Mouse (Mus musculus): ENCODE measurements around the gene Usp6nl. TPM values are rescaled to one million over a fixed set of nuclear protein-coding genes. Genes with fewer than 3 reads are reported as not detected.

Gene Usp6nl
- polyA plus RNA-seq, 1 experiment, result 17.9 TPM

GRCm38 (mm10) chr2:6309373-6309821, 13.1 kb upstream of the Usp6nl start:
- TF ChIP-seq CTCF (IDR thresholded peaks at IDR 0.05; ENCODE audit: borderline replicate concordance, extremely low read depth, insufficient read depth, insufficient read length) (no peak), POLR2A (IDR thresholded peaks at IDR 0.05; ENCODE audit: borderline replicate concordance, extremely low read depth, insufficient read depth, insufficient read length, poor library complexity, severe bottlenecking) (no peak)
- no peak for DNase-seq (ENCODE audit: low read depth)

GRCm38 (mm10) chr2:6312764-6313163, 9.7 kb upstream of the Usp6nl start:
- TF ChIP-seq POLR2A (IDR thresholded peaks at IDR 0.05; ENCODE audit: borderline replicate concordance, extremely low read depth, insufficient read depth, insufficient read length, poor library complexity, severe bottlenecking), result no peak
- no peak for TF ChIP-seq CTCF (IDR thresholded peaks at IDR 0.05; ENCODE audit: borderline replicate concordance, extremely low read depth, insufficient read depth, insufficient read length)
- no peak for DNase-seq (ENCODE audit: low read depth)

GRCm38 (mm10) chr2:6313733-6314132, 8.7 kb upstream of the Usp6nl start:
- TF ChIP-seq POLR2A (IDR thresholded peaks at IDR 0.05; ENCODE audit: borderline replicate concordance, extremely low read depth, insufficient read depth, insufficient read length, poor library complexity, severe bottlenecking), result no peak
- TF ChIP-seq CTCF (IDR thresholded peaks at IDR 0.05; ENCODE audit: borderline replicate concordance, extremely low read depth, insufficient read depth, insufficient read length), result no peak
- DNase-seq (ENCODE audit: low read depth), result no peak

- TF ChIP-seq CTCF (IDR thresholded peaks at IDR 0.05; ENCODE audit: borderline replicate concordance, extremely low read depth, insufficient read depth, insufficient read length), result no peak
- no peak for TF ChIP-seq POLR2A (IDR thresholded peaks at IDR 0.05; ENCODE audit: borderline replicate concordance, extremely low read depth, insufficient read depth, insufficient read length, poor library complexity, severe bottlenecking)
Observed at GRCm38 (mm10) chr2:6320153-6320552, 2.3 kb upstream of the Usp6nl start.

GRCm38 (mm10) chr2:6321769-6322375, 595 bp upstream of the Usp6nl start:
- peak; percentile 48 for DNase-seq (ENCODE audit: low read depth)

More at GRCm38 (mm10) chr2:6320153-6320552, 2.3 kb upstream of the Usp6nl start:
- DNase-seq (ENCODE audit: low read depth), result no peak

GRCm38 (mm10) chr2:6322938-6323521, 563 bp downstream of the Usp6nl start:
- no peak for TF ChIP-seq CTCF (IDR thresholded peaks at IDR 0.05; ENCODE audit: borderline replicate concordance, extremely low read depth, insufficient read depth, insufficient read length)
- TF ChIP-seq POLR2A (IDR thresholded peaks at IDR 0.05; ENCODE audit: borderline replicate concordance, extremely low read depth, insufficient read depth, insufficient read length, poor library complexity, severe bottlenecking), result peak; percentile 41; the same call in 1 of the 2 replicates
- DNase-seq (ENCODE audit: low read depth), result peak; percentile 75

More at GRCm38 (mm10) chr2:6321769-6322375, 595 bp upstream of the Usp6nl start:
- TF ChIP-seq POLR2A (IDR thresholded peaks at IDR 0.05; ENCODE audit: borderline replicate concordance, extremely low read depth, insufficient read depth, insufficient read length, poor library complexity, severe bottlenecking), result no peak
- no peak for TF ChIP-seq CTCF (IDR thresholded peaks at IDR 0.05; ENCODE audit: borderline replicate concordance, extremely low read depth, insufficient read depth, insufficient read length)

GRCm38 (mm10) chr2:6325646-6326045, 3.2 kb downstream of the Usp6nl start:
- DNase-seq (ENCODE audit: low read depth), result no peak
- no peak for TF ChIP-seq CTCF (IDR thresholded peaks at IDR 0.05; ENCODE audit: borderline replicate concordance, extremely low read depth, insufficient read depth, insufficient read length)
- TF ChIP-seq POLR2A (IDR thresholded peaks at IDR 0.05; ENCODE audit: borderline replicate concordance, extremely low read depth, insufficient read depth, insufficient read length, poor library complexity, severe bottlenecking), result no peak

GRCm38 (mm10) chr2:6328927-6329326, 6.5 kb downstream of the Usp6nl start:
- TF ChIP-seq CTCF (IDR thresholded peaks at IDR 0.05; ENCODE audit: borderline replicate concordance, extremely low read depth, insufficient read depth, insufficient read length), result no peak
- TF ChIP-seq POLR2A (IDR thresholded peaks at IDR 0.05; ENCODE audit: borderline replicate concordance, extremely low read depth, insufficient read depth, insufficient read length, poor library complexity, severe bottlenecking), result no peak
- DNase-seq (ENCODE audit: low read depth), result no peak

GRCm38 (mm10) chr2:6330756-6331155, 8.3 kb downstream of the Usp6nl start:
- TF ChIP-seq CTCF (IDR thresholded peaks at IDR 0.05; ENCODE audit: borderline replicate concordance, extremely low read depth, insufficient read depth, insufficient read length) (no peak), POLR2A (IDR thresholded peaks at IDR 0.05; ENCODE audit: borderline replicate concordance, extremely low read depth, insufficient read depth, insufficient read length, poor library complexity, severe bottlenecking) (no peak)

GRCm38 (mm10) chr2:6331324-6332137, 9.1 kb downstream of the Usp6nl start:
- no peak for TF ChIP-seq CTCF (IDR thresholded peaks at IDR 0.05; ENCODE audit: borderline replicate concordance, extremely low read depth, insufficient read depth, insufficient read length)
- no peak for TF ChIP-seq POLR2A (IDR thresholded peaks at IDR 0.05; ENCODE audit: borderline replicate concordance, extremely low read depth, insufficient read depth, insufficient read length, poor library complexity, severe bottlenecking)
- DNase-seq (ENCODE audit: low read depth), result no peak

More at GRCm38 (mm10) chr2:6330756-6331155, 8.3 kb downstream of the Usp6nl start:
- no peak for DNase-seq (ENCODE audit: low read depth)

- DNase-seq (ENCODE audit: low read depth), result no peak
- TF ChIP-seq POLR2A (IDR thresholded peaks at IDR 0.05; ENCODE audit: borderline replicate concordance, extremely low read depth, insufficient read depth, insufficient read length, poor library complexity, severe bottlenecking), result no peak
- TF ChIP-seq CTCF (IDR thresholded peaks at IDR 0.05; ENCODE audit: borderline replicate concordance, extremely low read depth, insufficient read depth, insufficient read length), result no peak
Observed at GRCm38 (mm10) chr2:6333570-6333969, 11.1 kb downstream of the Usp6nl start.
